Mouse (Mus musculus): Measurements from ENCODE around the gene Prokr1. TPM values are rescaled to one million over a fixed set of nuclear protein-coding genes. Genes with fewer than 3 reads are reported as not detected.
"Not testable (repeated sequence)": the region's sequence is repeated elsewhere in the genome, so short reads cannot be mapped to it uniquely, and the experiment has no call there.

The Prokr1 gene
- 1.3 and 1.9 TPM in 2 replicates for polyA plus RNA-seq (2015; fragmentation: Nextera tagmentation; extraction: Ambion mirVana)

DNA sequence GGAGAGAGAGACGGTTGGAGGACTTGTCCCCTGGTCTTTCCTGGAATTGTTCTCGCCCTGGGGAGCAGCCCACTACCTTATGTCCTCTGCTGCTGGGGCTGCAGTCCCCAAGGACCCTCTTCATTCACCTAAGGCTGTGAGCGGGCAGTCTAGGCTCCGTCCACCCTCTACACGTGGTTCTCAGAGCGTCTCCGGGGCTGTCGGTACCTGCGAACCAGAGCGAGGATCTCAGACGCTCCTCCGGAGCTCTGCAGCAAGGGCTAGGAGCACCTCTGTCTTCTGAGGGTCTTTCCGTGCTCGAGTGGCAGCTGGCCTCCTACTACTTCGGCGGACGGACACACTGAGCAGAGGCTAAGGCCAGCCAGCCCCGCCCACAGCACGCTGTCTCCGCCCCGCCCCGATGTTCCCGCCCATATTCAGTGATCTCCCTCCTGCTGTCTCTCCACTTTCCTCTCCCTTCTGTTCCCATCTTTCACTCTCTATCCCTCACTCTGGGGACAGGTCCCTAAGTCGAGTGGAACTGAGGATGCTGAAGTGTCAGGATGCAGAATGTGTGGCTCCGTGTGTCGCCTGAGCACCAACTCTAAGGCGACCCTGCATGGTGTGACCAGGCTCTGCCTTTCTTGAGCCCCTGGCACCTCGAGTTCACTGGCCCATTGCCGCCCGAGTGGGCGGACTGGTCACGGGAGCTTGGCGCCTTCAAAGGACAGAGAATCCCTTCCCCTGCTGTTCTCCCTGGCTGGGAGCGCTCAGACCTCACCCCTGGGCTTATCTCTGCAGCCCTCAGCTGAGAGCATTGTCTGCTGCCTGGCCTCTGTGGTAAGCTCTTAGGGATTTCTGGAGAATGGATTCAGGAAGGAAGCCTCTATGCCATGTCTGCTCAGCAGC is at the start of gene Prokr1:
Gene Prokr1 (minus strand): TSS at position 350 of the 888 bp plus-strand sequence.
- no peaks in the 10 kb centered on the region for H3K36me3 ChIP-seq
- peak within 1 kb of the TSS; percentile 56 for H3K4me3 ChIP-seq
- H3K27ac ChIP-seq, result no peak within 1 kb of the TSS
- WGBS, result under 1% methylated on average over 34 of the region's 34 CpGs
- H3K4me2 ChIP-seq, result peak within 1 kb of the TSS; percentile 93
- H3K27me3 ChIP-seq, result peaks cover 32% of the 10 kb centered on the region
- H3K4me1 ChIP-seq (replicated peaks), result peaks cover 15% of the 10 kb centered on the region
- H3K9me3 ChIP-seq (replicated peaks), result no peaks in the 10 kb centered on the region
- peak; percentile 74 for ATAC-seq (replicated peaks; ENCODE audit: insufficient number of reproducible peaks, insufficient read depth, low FRiP score, low read depth)
- peak within 1 kb of the TSS; percentile 58 for H3K9ac ChIP-seq

DNA sequence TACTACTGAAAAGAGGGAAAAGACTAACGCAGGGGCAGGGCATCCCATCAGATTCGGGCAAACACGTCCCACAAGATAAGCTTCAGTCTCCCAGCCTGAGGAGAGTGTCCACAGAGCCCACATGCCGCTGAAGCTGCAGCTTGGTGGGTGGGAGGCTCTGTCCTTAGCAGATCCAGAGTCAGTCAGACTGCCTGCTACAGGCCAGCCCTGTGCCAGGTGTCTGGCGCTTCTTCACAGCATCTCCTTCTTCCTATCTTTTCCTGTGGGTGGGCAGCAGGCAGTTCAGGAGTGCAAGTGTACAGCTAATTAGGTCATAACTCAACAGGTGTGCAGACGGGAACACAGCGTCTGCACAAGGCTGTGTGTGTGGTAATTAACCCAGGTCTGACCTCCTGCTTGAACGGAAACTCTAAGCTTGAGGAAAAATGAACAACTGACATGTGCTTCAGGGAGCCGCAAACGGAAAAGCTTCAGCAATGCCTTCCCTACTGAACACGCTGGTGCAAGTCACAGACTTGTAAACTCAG is 47.7 kb upstream of the Prokr1 start:
- ATAC-seq (replicated peaks; ENCODE audit: insufficient number of reproducible peaks, insufficient read depth, low FRiP score, low read depth), result no peak
- no peaks in the 10 kb centered on the region for H3K9me3 ChIP-seq (replicated peaks)
- no peaks in the 10 kb centered on the region for H3K36me3 ChIP-seq
- H3K4me2 ChIP-seq, result no peak overlapping the region
- H3K9ac ChIP-seq, result no peak overlapping the region
- no peaks in the 10 kb centered on the region for H3K27me3 ChIP-seq
- H3K4me3 ChIP-seq, result no peak overlapping the region
- no peaks in the 10 kb centered on the region for H3K4me1 ChIP-seq (replicated peaks)
- 60% methylated on average over 11 of the region's 11 CpGs for WGBS
- H3K27ac ChIP-seq, result no peak overlapping the region

DNA sequence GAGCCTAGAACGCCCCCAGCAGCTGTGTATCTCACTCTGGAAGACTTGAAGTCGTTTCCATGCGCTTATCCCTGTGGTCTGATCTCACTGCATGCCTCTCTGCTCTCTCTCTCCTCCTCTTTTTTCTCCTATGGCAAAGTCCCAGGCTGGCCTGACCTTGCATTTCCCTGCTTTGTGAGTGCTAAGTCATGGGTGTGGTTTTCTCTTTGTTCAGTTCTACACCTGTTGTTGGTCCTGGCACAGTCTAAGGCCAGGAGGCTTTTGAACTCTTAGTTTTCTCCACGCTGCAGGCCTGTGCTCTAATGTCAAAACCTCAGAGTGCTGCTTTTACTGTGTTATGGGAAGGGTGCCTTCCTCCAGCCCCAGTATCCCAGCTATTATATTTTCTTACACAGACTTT is 41.6 kb upstream of the Prokr1 start:
- 71% methylated on average over 4 of the region's 4 CpGs for WGBS
- no peak overlapping the region for H3K27ac ChIP-seq
- no peaks in the 10 kb centered on the region for H3K9me3 ChIP-seq (replicated peaks)
- no peaks in the 10 kb centered on the region for H3K27me3 ChIP-seq
- no peak overlapping the region for H3K4me3 ChIP-seq
- ATAC-seq (replicated peaks; ENCODE audit: insufficient number of reproducible peaks, insufficient read depth, low FRiP score, low read depth), result no peak
- H3K9ac ChIP-seq, result no peak overlapping the region
- H3K36me3 ChIP-seq, result peaks cover 4% of the 10 kb centered on the region; the same call in 1 of the 2 replicates
- no peak overlapping the region for H3K4me2 ChIP-seq
- no peaks in the 10 kb centered on the region for H3K4me1 ChIP-seq (replicated peaks)

DNA sequence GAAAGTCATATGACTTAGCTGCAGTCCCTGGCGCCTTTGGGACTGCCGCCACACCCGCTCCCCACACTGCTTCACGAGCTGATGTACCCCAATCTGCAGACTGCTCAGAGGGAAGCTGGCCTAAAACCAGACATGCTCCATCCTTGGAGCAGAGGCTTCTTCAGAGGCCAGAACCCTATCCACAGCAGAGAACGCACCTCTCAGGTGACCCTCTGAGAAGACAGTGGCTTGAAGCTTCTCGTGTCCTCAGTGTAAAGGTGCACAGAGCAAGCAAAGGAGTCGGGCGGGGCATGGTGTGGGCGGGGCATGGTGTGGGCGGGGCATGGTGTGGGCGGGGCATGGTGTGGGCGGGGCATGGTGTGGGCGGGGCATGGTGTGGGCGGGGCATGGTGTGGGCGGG is 38.4 kb upstream of the Prokr1 start:
- H3K4me1 ChIP-seq (replicated peaks); H3K9me3 ChIP-seq (replicated peaks); H3K27ac ChIP-seq; H3K4me2 ChIP-seq; H3K27me3 ChIP-seq; H3K9ac ChIP-seq; H3K4me3 ChIP-seq; H3K36me3 ChIP-seq; ATAC-seq (replicated peaks; ENCODE audit: insufficient number of reproducible peaks, insufficient read depth, low FRiP score, low read depth): not testable (repeated sequence)
- WGBS, result 71% methylated on average over 15 of the region's 15 CpGs

DNA sequence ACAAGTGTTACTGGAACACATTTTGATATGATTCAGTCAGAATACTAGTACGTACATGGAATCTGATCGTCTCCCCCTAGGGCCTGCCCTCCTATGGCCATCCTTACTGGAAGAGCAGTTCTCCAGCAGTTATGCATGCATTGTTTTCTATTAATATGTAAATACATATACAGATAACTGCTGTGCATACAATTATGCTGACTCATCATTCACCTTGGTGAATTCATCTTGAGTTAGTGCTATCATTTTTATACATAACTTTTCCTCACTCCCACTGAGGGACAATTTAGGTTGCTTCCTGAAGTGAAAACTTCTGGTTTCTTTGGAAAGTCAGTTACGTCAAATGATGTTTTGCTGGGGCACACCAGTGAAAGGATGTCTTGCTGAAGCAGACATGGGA is 32.6 kb upstream of the Prokr1 start:
- Histone ChIP-seq H3K27ac (no peak overlapping the region), H3K27me3 (no peaks in the 10 kb centered on the region), H3K4me2 (no peak overlapping the region), H3K9ac (no peak overlapping the region), H3K4me1 (replicated peaks) (peaks cover 5% of the 10 kb centered on the region; the same call in 1 of the 2 replicates), H3K36me3 (no peaks in the 10 kb centered on the region), H3K4me3 (no peak overlapping the region), H3K9me3 (replicated peaks) (no peaks in the 10 kb centered on the region)
- ATAC-seq (replicated peaks; ENCODE audit: insufficient number of reproducible peaks, insufficient read depth, low FRiP score, low read depth), result no peak
- 87% methylated on average over 3 of the region's 3 CpGs for WGBS

DNA sequence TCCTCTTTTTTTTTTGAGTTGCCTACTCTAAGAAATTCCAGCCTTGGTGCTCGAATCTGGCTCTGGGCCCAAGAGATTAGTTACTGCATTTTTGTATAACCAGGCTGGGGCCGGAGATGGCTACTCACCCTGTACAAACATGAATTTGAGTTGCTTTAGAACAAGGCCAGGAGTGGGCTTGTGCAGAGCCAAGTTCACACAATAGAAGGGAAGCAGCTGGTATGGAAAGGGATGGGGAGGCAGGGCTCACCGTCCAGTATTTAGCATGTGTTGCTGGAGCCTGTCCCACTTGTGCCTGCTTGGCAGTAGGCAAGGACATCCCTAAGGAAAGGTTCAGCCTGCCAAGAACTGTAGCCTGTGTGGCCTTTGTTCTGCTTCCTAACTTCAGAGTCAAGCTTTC is 30.7 kb upstream of the Prokr1 start:
- ATAC-seq (replicated peaks; ENCODE audit: insufficient number of reproducible peaks, insufficient read depth, low FRiP score, low read depth), result peak; percentile 77
- H3K9me3 ChIP-seq (replicated peaks), result no peaks in the 10 kb centered on the region
- H3K4me2 ChIP-seq, result no peak overlapping the region
- no peaks in the 10 kb centered on the region for H3K36me3 ChIP-seq
- WGBS, result 21% methylated on average over 3 of the region's 3 CpGs
- H3K9ac ChIP-seq, result no peak overlapping the region
- peak overlapping the region; percentile 40 for H3K27ac ChIP-seq
- H3K4me1 ChIP-seq (replicated peaks), result peaks cover 5% of the 10 kb centered on the region; the same call in 1 of the 2 replicates
- H3K4me3 ChIP-seq, result no peak overlapping the region
- peaks cover 3% of the 10 kb centered on the region; the same call in 1 of the 2 replicates for H3K27me3 ChIP-seq

DNA sequence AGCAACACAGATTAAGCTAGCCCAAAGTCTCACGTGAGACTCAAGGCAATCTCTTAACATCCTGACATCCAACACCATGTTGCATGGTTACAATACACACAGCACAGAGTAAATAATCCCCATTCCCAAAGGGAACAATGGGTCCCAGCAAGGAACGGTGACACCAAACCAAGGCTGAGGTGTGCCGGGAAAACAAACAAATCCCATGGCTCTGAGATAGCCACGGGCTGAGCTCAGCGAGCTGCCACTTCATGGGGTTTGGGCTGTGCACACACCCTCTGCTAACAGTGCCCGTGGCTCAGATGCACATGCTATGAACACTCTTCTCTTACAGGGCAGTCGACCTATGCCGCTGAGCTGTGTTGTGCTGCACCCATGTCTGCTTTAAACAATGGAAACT is 27.5 kb upstream of the Prokr1 start:
- no peak overlapping the region for H3K9ac ChIP-seq
- peaks cover 3% of the 10 kb centered on the region; the same call in 1 of the 2 replicates for H3K27me3 ChIP-seq
- no peaks in the 10 kb centered on the region for H3K9me3 ChIP-seq (replicated peaks)
- no peak for ATAC-seq (replicated peaks; ENCODE audit: insufficient number of reproducible peaks, insufficient read depth, low FRiP score, low read depth)
- H3K4me1 ChIP-seq (replicated peaks), result peaks cover 5% of the 10 kb centered on the region; the same call in 1 of the 2 replicates
- no peak overlapping the region for H3K4me3 ChIP-seq
- H3K36me3 ChIP-seq, result no peaks in the 10 kb centered on the region
- no peak overlapping the region for H3K27ac ChIP-seq
- 62% methylated on average over 8 of the region's 8 CpGs for WGBS
- H3K4me2 ChIP-seq, result no peak overlapping the region

DNA sequence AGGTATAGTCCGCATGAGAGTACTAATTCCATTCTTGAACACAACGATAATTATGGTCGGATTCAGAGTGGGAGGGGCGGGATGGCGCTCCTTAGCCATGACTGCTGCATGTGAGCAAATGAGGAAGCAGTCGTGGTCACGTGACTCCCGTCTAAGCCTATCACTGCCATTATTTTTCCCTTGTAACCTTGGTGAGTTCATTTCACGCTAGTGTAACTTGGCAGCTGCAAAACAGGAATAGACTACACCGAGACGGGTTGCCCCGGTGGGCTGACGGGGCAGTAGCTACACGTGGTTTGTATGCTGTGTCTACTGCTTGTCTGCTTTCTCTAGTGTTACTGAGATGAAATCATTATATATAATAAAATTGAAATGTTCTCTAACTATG is 25.1 kb upstream of the Prokr1 start:
- no peaks in the 10 kb centered on the region for H3K36me3 ChIP-seq
- no peak overlapping the region for H3K9ac ChIP-seq
- no peak overlapping the region for H3K4me2 ChIP-seq
- peaks cover 3% of the 10 kb centered on the region; the same call in 1 of the 2 replicates for H3K27me3 ChIP-seq
- H3K4me3 ChIP-seq, result no peak overlapping the region
- 83% methylated on average over 14 of the region's 14 CpGs for WGBS
- no peak for ATAC-seq (replicated peaks; ENCODE audit: insufficient number of reproducible peaks, insufficient read depth, low FRiP score, low read depth)
- H3K27ac ChIP-seq, result no peak overlapping the region
- H3K9me3 ChIP-seq (replicated peaks), result no peaks in the 10 kb centered on the region
- 0 out of 2 replicates have a peak, but pooled peaks cover 1% of the 10 kb centered on the region for H3K4me1 ChIP-seq (replicated peaks)

DNA sequence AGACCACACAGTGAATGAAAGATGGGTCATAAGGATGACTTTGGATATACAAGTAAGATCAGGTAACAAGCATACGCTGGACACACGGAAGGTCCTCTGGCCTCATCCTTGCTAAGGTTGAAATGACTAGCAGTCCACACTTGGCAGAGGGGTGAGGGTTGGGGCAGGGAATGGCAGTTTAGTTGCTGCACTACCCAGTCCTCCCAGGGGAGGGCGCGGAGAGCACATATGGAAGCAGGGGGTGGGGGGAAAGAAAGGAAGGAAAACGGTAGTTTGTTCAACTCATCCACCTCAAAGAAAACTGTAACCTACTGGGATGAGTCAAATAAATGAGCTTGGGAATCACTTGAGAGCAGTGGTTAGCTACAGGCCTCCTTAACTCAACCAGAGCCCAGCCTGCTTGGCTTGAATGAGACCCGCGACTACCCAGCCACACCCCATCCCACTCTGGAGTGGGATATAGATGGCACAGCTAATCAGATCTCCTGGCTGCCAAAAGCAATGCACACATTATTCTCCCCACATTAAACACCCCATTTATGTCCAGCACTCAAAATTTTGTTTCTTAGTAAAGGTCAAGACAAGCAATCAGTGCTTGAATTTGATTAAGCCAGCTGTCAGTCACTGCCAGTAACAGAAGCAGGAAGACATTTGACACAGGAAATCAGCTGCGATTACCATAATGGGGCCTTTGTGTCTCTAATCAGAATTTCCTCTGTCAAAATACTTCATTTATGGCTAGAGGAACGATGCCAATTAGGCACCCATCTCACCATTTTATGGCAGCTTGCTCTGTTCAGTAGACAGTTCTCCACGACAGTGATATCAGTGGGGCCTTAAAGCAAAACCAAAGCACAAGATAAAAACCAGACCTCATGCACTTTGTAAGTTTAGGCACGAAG is 24.5 kb upstream of the Prokr1 start:
- ATAC-seq (replicated peaks; ENCODE audit: insufficient number of reproducible peaks, insufficient read depth, low FRiP score, low read depth), result no peak

DNA sequence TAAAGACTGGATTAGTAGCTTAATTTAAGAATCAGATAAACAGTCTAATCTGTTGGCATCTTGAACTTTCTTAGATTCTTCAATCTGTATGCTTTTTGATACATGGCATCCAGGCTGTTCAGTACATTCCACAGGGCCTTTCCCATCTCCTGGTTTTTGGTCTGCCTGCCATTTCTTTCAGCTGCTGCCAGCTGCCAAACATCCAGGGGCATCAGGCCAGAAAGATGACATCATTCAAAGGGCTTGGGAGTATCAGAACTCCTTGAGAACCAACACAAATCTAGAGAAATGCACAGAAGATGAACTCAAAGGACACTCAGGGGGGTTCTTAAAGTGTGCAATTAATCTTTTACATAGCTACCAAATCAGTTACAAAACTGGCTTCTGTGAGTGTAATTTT is 9.3 kb upstream of the Prokr1 start:
- Histone ChIP-seq H3K9me3 (replicated peaks) (no peaks in the 10 kb centered on the region), H3K4me2 (no peak overlapping the region), H3K9ac (no peak overlapping the region), H3K4me3 (no peak overlapping the region), H3K27me3 (no peaks in the 10 kb centered on the region), H3K27ac (no peak overlapping the region), H3K4me1 (replicated peaks) (peaks cover 2% of the 10 kb centered on the region; the same call in 1 of the 2 replicates), H3K36me3 (no peaks in the 10 kb centered on the region)
- no peak for ATAC-seq (replicated peaks; ENCODE audit: insufficient number of reproducible peaks, insufficient read depth, low FRiP score, low read depth)

More for the DNA sequence above, 24.5 kb upstream of the Prokr1 start:
- H3K36me3 ChIP-seq, result no peaks in the 10 kb centered on the region
- H3K4me2 ChIP-seq, result no peak overlapping the region
- WGBS, result 47% methylated on average over 11 of the region's 11 CpGs
- H3K4me3 ChIP-seq, result no peak overlapping the region
- no peaks in the 10 kb centered on the region for H3K4me1 ChIP-seq (replicated peaks)
- no peak overlapping the region for H3K27ac ChIP-seq
- H3K9ac ChIP-seq, result no peak overlapping the region
- H3K9me3 ChIP-seq (replicated peaks), result no peaks in the 10 kb centered on the region
- peaks cover 3% of the 10 kb centered on the region; the same call in 1 of the 2 replicates for H3K27me3 ChIP-seq

Measured in heart, embryonic 15.5 days (tissue).